In genomic region chr9:56996028-56996346, GRCm38 (mm10) we compare ENCODE assay signal across 8 mouse cellular contexts. TPM values are rescaled to one million over a fixed set of nuclear protein-coding genes. Genes with fewer than 3 reads are reported as not detected.
DNase-seq lines count a peak whose midpoint lies in the region; ATAC-seq lines count a peak whose summit lies in the region.

No protein-coding gene starts in this region.

- intact Hi-C loops in left cerebral cortex, postnatal 36 days (cut with DNase I) = loop anchor here (5.0 kb wide), 2 partner anchors 36 to 44 kb away; partner anchors contain the start of gene Snupn

- H3K27ac ChIP-seq in embryonic facial prominence, embryonic 11.5 days (replicated peaks; ENCODE audit: low read depth, low read length) = peak overlapping the region; percentile 96
- H3K27ac ChIP-seq in hindbrain, embryonic 10.5 days = peak overlapping the region; percentile 99
- peak overlapping the region; percentile 97 for H3K27ac ChIP-seq in midbrain, embryonic 13.5 days

- peak overlapping the region; percentile 98 for H3K9ac ChIP-seq in embryonic facial prominence, embryonic 11.5 days (replicated peaks; ENCODE audit: low read length)
- H3K9ac ChIP-seq in midbrain, embryonic 13.5 days (replicated peaks) = peak overlapping the region; percentile 93

- DNase-seq in left cerebral cortex, adult 18-20 months (ENCODE audit: low spot score in 2 of 2) = peak; percentile 11 to 12
- DNase-seq in left cerebral cortex, adult 11 months (ENCODE audit: low spot score) = no peak
- peak; percentile 24 to 40 for DNase-seq in adrenal gland, adult 18-20 months (ENCODE audit: low spot score in 2 of 2)
- peak; percentile 45 for DNase-seq in embryonic facial prominence, embryonic 11.5 days (ENCODE audit: low spot score)
- no peak for DNase-seq in hindbrain, embryonic 10.5 days (ENCODE audit: low spot score)
- peak; percentile 16 to 36 for DNase-seq in left cerebral cortex, postnatal 36 days (ENCODE audit: low spot score in 2 of 2)

- no peaks in the 10 kb centered on the region for H3K27me3 ChIP-seq in embryonic facial prominence, embryonic 11.5 days (ENCODE audit: control insufficient read depth, insufficient read depth, low read length)
- H3K27me3 ChIP-seq in hindbrain, embryonic 10.5 days (ENCODE audit: insufficient read depth, poor library complexity, severe bottlenecking) = no peaks in the 10 kb centered on the region
- H3K27me3 ChIP-seq in midbrain, embryonic 13.5 days = no peaks in the 10 kb centered on the region

- peak overlapping the region; percentile 93 for H3K4me3 ChIP-seq in embryonic facial prominence, embryonic 11.5 days (ENCODE audit: low read depth, low read length)
- peak overlapping the region; percentile 96 for H3K4me3 ChIP-seq in hindbrain, embryonic 10.5 days
- peak overlapping the region; percentile 93 for H3K4me3 ChIP-seq in midbrain, embryonic 13.5 days (replicated peaks)

- WGBS in embryonic facial prominence, embryonic 11.5 days = 0% methylated on average over 5 of the region's 5 CpGs
- 0% methylated on average over 5 of the region's 5 CpGs for WGBS in hindbrain, embryonic 10.5 days
- WGBS in midbrain, embryonic 13.5 days = 0% methylated on average over 5 of the region's 5 CpGs

- no peak for ATAC-seq in embryonic facial prominence, embryonic 11.5 days (replicated peaks; ENCODE audit: insufficient number of reproducible peaks, low FRiP score, low TSS enrichment, low read depth)
- peak; percentile 25 for ATAC-seq in midbrain, embryonic 13.5 days
- ATAC-seq in megakaryocyte progenitor cell, adult 5-6 weeks (replicated peaks; ENCODE audit: poor library complexity) = no peak

- H3K4me1 ChIP-seq in embryonic facial prominence, embryonic 11.5 days (ENCODE audit: control insufficient read depth, insufficient read depth, low read length) = no peaks in the 10 kb centered on the region
- peaks cover 20% of the 10 kb centered on the region for H3K4me1 ChIP-seq in hindbrain, embryonic 10.5 days (replicated peaks)
- peaks cover 23% of the 10 kb centered on the region for H3K4me1 ChIP-seq in midbrain, embryonic 13.5 days (replicated peaks)

- no peaks in the 10 kb centered on the region for H3K9me3 ChIP-seq in embryonic facial prominence, embryonic 11.5 days (replicated peaks; ENCODE audit: control insufficient read depth, low read length)
- no peaks in the 10 kb centered on the region for H3K9me3 ChIP-seq in hindbrain, embryonic 10.5 days
- no peaks in the 10 kb centered on the region for H3K9me3 ChIP-seq in midbrain, embryonic 13.5 days

- H3K4me2 ChIP-seq in embryonic facial prominence, embryonic 11.5 days (ENCODE audit: low read depth, low read length) = peak overlapping the region; percentile 84
- peak overlapping the region; percentile 65 for H3K4me2 ChIP-seq in midbrain, embryonic 13.5 days (replicated peaks)

- no peaks in the 10 kb centered on the region for H3K36me3 ChIP-seq in embryonic facial prominence, embryonic 11.5 days (replicated peaks; ENCODE audit: control insufficient read depth, insufficient read depth, low read depth, low read length)
- H3K36me3 ChIP-seq in hindbrain, embryonic 10.5 days = peaks cover 13% of the 10 kb centered on the region; the same call in 1 of the 2 replicates
- 0 out of 2 replicates have a peak, but pooled peaks cover 6% of the 10 kb centered on the region for H3K36me3 ChIP-seq in midbrain, embryonic 13.5 days

RNA-seq across cellular contexts. Expression of gene Ptpn9, which starts 1.3 kb away (rescaled TPM):
- 10 to 100 TPM; 33.8 to 34.5 TPM for total RNA-seq in left cerebral cortex, adult 18-20 months (2021)
- 10 to 100 TPM; 37.7 to 43.7 TPM for total RNA-seq in adrenal gland, adult 18-20 months (2021)
- polyA plus RNA-seq in embryonic facial prominence, embryonic 11.5 days (2014; fragmentation: Nextera tagmentation; extraction: Ambion mirVana) = 38.9 and 39.9 TPM in 2 replicates
- polyA plus RNA-seq in hindbrain, embryonic 10.5 days (2016; fragmentation: Nextera tagmentation; extraction: Ambion mirVana) = 20.5 and 21.4 TPM in 2 replicates
- 10 to 100 TPM; 25.3 to 32.7 TPM for total RNA-seq in left cerebral cortex, postnatal 36 days (2021)
- 21.7 and 23.4 TPM in 2 replicates for polyA plus RNA-seq in midbrain, embryonic 13.5 days (2015; fragmentation: Nextera tagmentation; extraction: Ambion mirVana)
- total RNA-seq in megakaryocyte progenitor cell, adult 5-6 weeks (2015) = 10.6 and 14.5 TPM in 2 replicates
- 9.1 and 10.7 TPM in 2 replicates for total RNA-seq in megakaryocyte progenitor cell, adult 5-6 weeks (2017)

RNA-seq across cellular contexts. Expression of gene Snupn, which starts 45.3 kb away (rescaled TPM):
- total RNA-seq in left cerebral cortex, adult 18-20 months (2021) = 10 to 100 TPM; 16.1 to 16.7 TPM
- 10 to 100 TPM; 14.4 to 15.2 TPM for total RNA-seq in adrenal gland, adult 18-20 months (2021)
- polyA plus RNA-seq in embryonic facial prominence, embryonic 11.5 days (2014; fragmentation: Nextera tagmentation; extraction: Ambion mirVana) = 27.2 and 29.7 TPM in 2 replicates
- polyA plus RNA-seq in hindbrain, embryonic 10.5 days (2016; fragmentation: Nextera tagmentation; extraction: Ambion mirVana) = 28.4 and 28.6 TPM in 2 replicates
- 10 to 100 TPM; 13.9 to 16.0 TPM for total RNA-seq in left cerebral cortex, postnatal 36 days (2021)
- 27.8 and 30.5 TPM in 2 replicates for polyA plus RNA-seq in midbrain, embryonic 13.5 days (2015; fragmentation: Nextera tagmentation; extraction: Ambion mirVana)
- total RNA-seq in megakaryocyte progenitor cell, adult 5-6 weeks (2015) = 10.3 and 12.1 TPM in 2 replicates
- 9.0 and 9.4 TPM in 2 replicates for total RNA-seq in megakaryocyte progenitor cell, adult 5-6 weeks (2017)

RNA-seq across cellular contexts. Expression of gene Imp3, which starts 58.7 kb away (rescaled TPM):
- 10 to 100 TPM; 47.6 to 52.3 TPM for total RNA-seq in left cerebral cortex, adult 18-20 months (2021)
- total RNA-seq in adrenal gland, adult 18-20 months (2021) = 10 to 100 TPM; 77.0 to 87.0 TPM
- polyA plus RNA-seq in embryonic facial prominence, embryonic 11.5 days (2014; fragmentation: Nextera tagmentation; extraction: Ambion mirVana) = 76.4 and 80.3 TPM in 2 replicates
- polyA plus RNA-seq in hindbrain, embryonic 10.5 days (2016; fragmentation: Nextera tagmentation; extraction: Ambion mirVana) = 66.8 and 67.9 TPM in 2 replicates
- 10 to 100 TPM; 50.2 to 50.4 TPM for total RNA-seq in left cerebral cortex, postnatal 36 days (2021)
- polyA plus RNA-seq in midbrain, embryonic 13.5 days (2015; fragmentation: Nextera tagmentation; extraction: Ambion mirVana) = 69.4 and 73.3 TPM in 2 replicates
- 138 and 147 TPM in 2 replicates for total RNA-seq in megakaryocyte progenitor cell, adult 5-6 weeks (2015)
- total RNA-seq in megakaryocyte progenitor cell, adult 5-6 weeks (2017) = 68.5 and 77.3 TPM in 2 replicates

Comparison
In these comparisons a context has a peak if more than half of its experiments do, and no peak if none do; other contexts are left out.
1. DNase-seq: peak in left cerebral cortex, adult 18-20 months (2 of 2), adrenal gland, adult 18-20 months (2 of 2), embryonic facial prominence, embryonic 11.5 days (single experiment) and left cerebral cortex, postnatal 36 days (2 of 2); none in left cerebral cortex, adult 11 months (single experiment) and hindbrain, embryonic 10.5 days (single experiment).
2. Peak in every context shown above with its lines, with median percentiles within 50 percentile points of each other: H3K27ac ChIP-seq and H3K4me3 ChIP-seq.